Mouse (Mus musculus): ENCODE measurements around the gene Pacrg. TPM values are rescaled to one million over a fixed set of nuclear protein-coding genes. Genes with fewer than 3 reads are reported as not detected.

Pacrg gene
- polyA plus RNA-seq, 1 experiment from 2014 or later = 3.7 TPM

- 21% methylated on average over 8 of the region's 8 CpGs for WGBS
- no peaks in the 10 kb centered on the region for H3K27me3 ChIP-seq (ENCODE audit: control insufficient read depth, insufficient read depth, low read depth, low read length)
- no peak; the same call in 1 of the 2 replicates for ATAC-seq (ENCODE audit: low read depth)
Observed at GRCm38 (mm10) chr17:10355746-10356145, 484.4 kb downstream of the Pacrg start.

More at GRCm38 (mm10) chr17:10355746-10356145, 484.4 kb downstream of the Pacrg start:
- H3K36me3 ChIP-seq (ENCODE audit: control insufficient read depth, insufficient read depth, low read length) = no peaks in the 10 kb centered on the region
- peaks cover 7% of the 10 kb centered on the region for H3K4me1 ChIP-seq (replicated peaks; ENCODE audit: control insufficient read depth, insufficient read depth, low read length)
- no peaks in the 10 kb centered on the region for H3K9me3 ChIP-seq (ENCODE audit: control insufficient read depth, low read length)
- H3K27ac ChIP-seq (ENCODE audit: low read length) = no peak overlapping the region
- no peak overlapping the region for H3K9ac ChIP-seq (ENCODE audit: low read length)
- no peak overlapping the region for H3K4me3 ChIP-seq (ENCODE audit: low read length)
- no peak overlapping the region for H3K4me2 ChIP-seq (ENCODE audit: low read depth, low read length)

Other genes starting within 250 kb of the Pacrg start
- gene Prkn, start 73 bp upstream of the Pacrg start, polyA plus RNA-seq (2015; fragmentation: Nextera tagmentation; extraction: Ambion mirVana) = 1.8 and 3.4 TPM in 2 replicates